Mouse (Mus musculus): ENCODE results near the gene Smarcc2. TPM values are rescaled to one million over a fixed set of nuclear protein-coding genes. Genes with fewer than 3 reads are reported as not detected.

Gene Smarcc2
- 100 to 1,000 TPM; 103 to 155 (median 127) TPM for total RNA-seq (2022)

- DNase-seq: peak; percentile 66
Measured at GRCm38 (mm10) chr10:128458719-128459408, at the start of gene Smarcc2. Smarcc2 (plus strand) TSS chr10:128459248.

- peak; percentile 97 for DNase-seq
Measured at GRCm38 (mm10) chr10:128409692-128410559, 49.1 kb upstream of the Smarcc2 start.

- DNase-seq: no peak
Measured at GRCm38 (mm10) chr10:128410560-128410845, 48.5 kb upstream of the Smarcc2 start.

- DNase-seq: peak; percentile 96
Measured at GRCm38 (mm10) chr10:128411211-128412054, 47.6 kb upstream of the Smarcc2 start, which contains the start of the genes Nabp2 and Rnf41. Nabp2 (minus strand) TSS chr10:128411492. Rnf41 (plus strand) TSS chr10:128411657.

GRCm38 (mm10) chr10:128412055-128412381 is 47.0 kb upstream of the Smarcc2 start:
- DNase-seq: peak; percentile 53

- DNase-seq: no peak
Measured at GRCm38 (mm10) chr10:128412558-128412957, 46.5 kb upstream of the Smarcc2 start.

GRCm38 (mm10) chr10:128413076-128413475 is 46.0 kb upstream of the Smarcc2 start:
- DNase-seq: no peak

- no peak for DNase-seq
Measured at GRCm38 (mm10) chr10:128414848-128415247, 44.2 kb upstream of the Smarcc2 start.

- no peak for DNase-seq
Measured at GRCm38 (mm10) chr10:128422426-128422825, 36.6 kb upstream of the Smarcc2 start.

- DNase-seq: no peak
Measured at GRCm38 (mm10) chr10:128424604-128425003, 34.4 kb upstream of the Smarcc2 start.

- DNase-seq: no peak
Measured at GRCm38 (mm10) chr10:128425260-128425659, 33.8 kb upstream of the Smarcc2 start.

- no peak for DNase-seq
Measured at GRCm38 (mm10) chr10:128429052-128429451, 30.0 kb upstream of the Smarcc2 start.

GRCm38 (mm10) chr10:128429454-128429853 is 29.6 kb upstream of the Smarcc2 start:
- no peak for DNase-seq

GRCm38 (mm10) chr10:128433417-128433816 is 25.6 kb upstream of the Smarcc2 start:
- DNase-seq: no peak

- DNase-seq: no peak
Measured at GRCm38 (mm10) chr10:128434681-128435080, 24.4 kb upstream of the Smarcc2 start.

- peak; percentile 75 for DNase-seq
Measured at GRCm38 (mm10) chr10:128435186-128435823, 23.7 kb upstream of the Smarcc2 start.

- no peak for DNase-seq
Measured at GRCm38 (mm10) chr10:128435873-128436272, 23.2 kb upstream of the Smarcc2 start.

- no peak for DNase-seq
Measured at GRCm38 (mm10) chr10:128436376-128436775, 22.7 kb upstream of the Smarcc2 start.

GRCm38 (mm10) chr10:128438675-128439279 is 20.3 kb upstream of the Smarcc2 start:
- DNase-seq: no peak

- no peak for DNase-seq
Measured at GRCm38 (mm10) chr10:128440407-128440806, 18.6 kb upstream of the Smarcc2 start.

- no peak for DNase-seq
Measured at GRCm38 (mm10) chr10:128441324-128442119, 17.5 kb upstream of the Smarcc2 start.
